Mouse (Mus musculus): ENCODE measurements around the gene Tex33.

Tex33 gene

GRCm38 (mm10) chr15:78395478-78395962 is at the start of gene Tex33:
TSS of gene Tex33 (minus strand) at chr15:78395912.
- DNase-seq: no peak

DNA sequence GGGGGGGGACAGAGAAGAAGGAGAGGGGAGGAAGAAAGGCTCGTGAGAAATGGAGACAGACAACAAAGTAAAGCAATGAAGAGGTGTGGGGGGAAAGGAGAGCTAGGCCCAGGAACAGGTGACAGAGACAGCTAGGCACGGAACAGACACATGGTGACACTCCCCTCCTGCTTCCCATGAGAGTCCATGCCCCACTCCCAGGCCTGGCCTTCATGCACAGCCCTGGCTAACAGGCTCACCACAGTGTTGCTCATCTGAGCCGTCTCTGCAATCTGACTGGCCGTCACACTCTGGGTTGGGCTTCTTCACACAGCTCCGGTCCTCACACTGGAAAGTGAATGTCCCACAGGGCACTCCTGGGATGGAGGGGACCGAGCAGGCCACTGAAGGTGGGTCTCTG is 48.1 kb upstream of the Tex33 start:
- DNase-seq: no peak

DNA sequence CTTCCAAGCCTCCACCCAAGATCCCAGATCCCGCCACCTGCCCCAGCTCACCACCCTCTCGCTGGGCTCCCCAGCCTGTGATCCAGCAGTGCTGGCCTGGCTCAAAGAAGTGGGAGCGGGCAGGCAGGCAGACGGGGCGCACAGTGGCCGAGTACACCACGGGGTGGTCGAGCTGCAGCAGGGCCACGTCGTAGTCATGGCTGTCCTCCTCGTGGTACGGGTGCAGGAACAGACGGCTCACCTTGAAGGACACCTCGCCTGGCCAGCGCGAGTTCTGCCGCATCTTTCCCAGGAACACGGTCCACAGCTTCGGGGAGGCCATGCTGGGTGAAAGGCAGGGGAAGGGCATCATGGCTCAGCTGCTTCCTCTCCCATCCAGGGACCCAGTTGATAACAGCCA is 46.5 kb upstream of the Tex33 start:
- no peak for DNase-seq

DNA sequence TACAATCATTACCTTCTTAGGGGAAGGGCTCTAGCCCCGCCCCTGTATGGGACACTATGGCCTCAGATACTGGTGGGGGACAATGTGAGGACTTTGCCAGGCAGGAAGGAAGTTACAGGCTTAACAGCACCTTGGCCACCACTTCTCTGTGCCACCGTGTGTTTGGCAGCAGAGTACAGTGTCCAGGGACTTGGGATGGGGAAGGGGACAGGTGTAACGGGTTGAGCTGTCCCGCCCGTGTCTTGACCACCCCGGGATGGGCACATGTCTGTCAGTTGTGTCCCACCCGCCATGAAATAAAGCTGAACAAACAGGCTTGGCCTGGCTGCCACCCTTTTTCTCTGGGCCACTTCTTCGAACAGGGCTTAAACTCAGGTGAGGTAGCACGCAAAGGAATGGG is 43.3 kb upstream of the Tex33 start:
- DNase-seq: no peak

DNA sequence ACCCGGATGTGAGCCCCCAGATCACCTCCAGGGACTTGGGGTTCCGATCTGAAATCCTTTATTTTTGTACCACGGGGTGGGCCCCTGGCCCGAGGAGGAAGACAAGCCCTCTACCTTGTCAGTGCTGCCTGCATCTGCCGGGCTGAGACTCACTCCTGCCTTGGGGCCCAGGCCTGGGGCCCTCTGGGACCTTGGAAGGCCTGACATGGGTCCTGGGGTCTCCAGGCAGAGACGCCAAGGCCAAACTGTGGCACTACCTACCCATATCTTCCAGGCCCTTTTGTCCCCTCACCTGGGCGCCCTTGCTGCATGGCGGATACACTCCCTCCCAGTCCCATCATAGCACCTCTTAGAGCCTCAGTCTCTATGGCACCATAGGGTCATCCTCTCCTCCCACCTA is 42.8 kb upstream of the Tex33 start:
- DNase-seq: no peak

DNA sequence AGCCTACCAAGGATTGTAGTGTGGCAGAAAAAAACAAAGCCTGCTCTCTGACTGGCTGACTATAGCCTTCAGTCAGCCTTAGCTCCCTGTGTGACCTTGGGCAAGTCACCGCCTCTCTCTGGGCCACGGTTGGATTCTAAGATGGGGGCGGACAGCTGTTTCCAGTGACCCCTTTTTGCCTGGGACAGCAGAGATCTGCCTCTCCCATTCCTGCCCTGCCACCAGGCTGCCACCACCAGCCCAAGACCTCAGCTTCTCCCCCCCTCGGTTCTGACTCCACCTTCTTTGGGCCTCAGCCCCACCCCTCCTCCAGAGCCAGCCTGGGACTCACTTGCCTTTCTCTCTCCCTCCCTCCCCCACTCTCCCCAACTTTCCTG is 42.3 kb upstream of the Tex33 start:
- DNase-seq: no peak

- peak; percentile 37 to 45 for DNase-seq
Observed at GRCm38 (mm10) chr15:78437237-78438017, 41.7 kb upstream of the Tex33 start.

- DNase-seq: peak; percentile 82 to 88
Observed at GRCm38 (mm10) chr15:78436380-78437192, 40.9 kb upstream of the Tex33 start.

GRCm38 (mm10) chr15:78435681-78436080 is 40.0 kb upstream of the Tex33 start:
- no peak for DNase-seq

GRCm38 (mm10) chr15:78434896-78435520 is 39.3 kb upstream of the Tex33 start:
- DNase-seq: no peak

DNA sequence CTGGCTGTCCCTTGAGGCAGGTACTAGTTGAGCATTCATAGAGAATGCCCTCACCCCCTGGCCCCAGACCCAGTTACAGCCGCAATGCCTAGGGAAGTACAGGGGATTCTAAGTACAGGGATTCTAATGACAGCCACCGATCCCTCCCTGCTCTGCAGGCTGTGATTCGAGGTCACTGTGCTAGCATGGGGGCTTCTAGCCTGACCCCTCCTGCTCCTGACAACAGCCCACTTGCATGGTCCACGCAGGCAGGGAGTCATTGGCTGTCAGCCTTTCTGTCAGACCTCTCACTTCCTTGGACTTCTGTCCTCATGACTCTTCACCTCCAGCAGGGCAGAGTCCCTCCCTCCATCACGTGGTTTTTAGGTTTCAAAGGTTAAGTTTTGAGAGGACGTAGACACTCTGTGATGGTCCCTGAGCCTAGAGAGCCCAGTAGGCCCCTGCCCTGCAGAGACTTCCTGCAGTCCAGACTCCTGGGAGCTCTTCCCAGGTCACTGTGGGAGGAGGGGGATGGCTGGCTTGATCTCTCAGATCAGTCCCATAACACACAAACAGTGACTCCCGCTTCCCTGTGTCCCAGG is 35.9 kb upstream of the Tex33 start:
- no peak for DNase-seq

- no peak for DNase-seq
Observed at GRCm38 (mm10) chr15:78430874-78431273, 35.2 kb upstream of the Tex33 start.

DNA sequence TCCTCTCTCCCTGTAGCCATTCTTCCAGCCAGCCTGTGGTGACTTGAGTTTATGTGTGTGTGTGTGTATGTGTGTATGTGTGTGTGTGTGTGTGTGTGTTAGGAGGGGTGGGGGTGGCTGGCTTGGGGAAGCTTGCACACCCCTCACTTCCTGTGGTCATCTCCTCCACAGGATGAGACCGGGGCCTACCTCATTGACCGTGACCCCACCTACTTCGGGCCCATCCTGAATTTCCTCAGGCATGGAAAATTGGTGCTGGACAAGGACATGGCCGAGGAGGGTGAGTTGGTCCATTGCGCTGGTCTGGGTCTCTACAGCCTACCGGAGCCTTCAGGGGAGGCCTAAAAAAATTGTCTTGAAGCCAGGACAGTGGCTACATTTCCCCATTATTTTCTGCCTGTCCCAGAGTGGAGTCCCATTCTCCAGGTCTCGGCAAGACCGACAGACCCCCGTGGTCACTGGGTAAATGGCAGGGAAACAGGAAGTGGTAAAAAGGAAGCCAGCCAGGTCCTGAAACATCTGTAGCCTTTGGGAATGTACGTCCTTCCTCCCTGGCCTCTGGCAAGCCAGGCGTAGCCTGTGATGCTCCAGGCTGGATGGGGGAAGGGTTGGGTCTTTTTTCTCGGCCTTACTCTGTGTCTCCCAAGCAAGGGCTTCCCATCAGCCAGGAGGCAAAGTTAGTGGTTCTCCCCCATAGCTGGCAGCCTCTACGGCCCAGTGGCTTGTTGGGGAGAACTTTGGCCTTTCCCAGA is 34.3 kb upstream of the Tex33 start:
- DNase-seq: no peak

DNA sequence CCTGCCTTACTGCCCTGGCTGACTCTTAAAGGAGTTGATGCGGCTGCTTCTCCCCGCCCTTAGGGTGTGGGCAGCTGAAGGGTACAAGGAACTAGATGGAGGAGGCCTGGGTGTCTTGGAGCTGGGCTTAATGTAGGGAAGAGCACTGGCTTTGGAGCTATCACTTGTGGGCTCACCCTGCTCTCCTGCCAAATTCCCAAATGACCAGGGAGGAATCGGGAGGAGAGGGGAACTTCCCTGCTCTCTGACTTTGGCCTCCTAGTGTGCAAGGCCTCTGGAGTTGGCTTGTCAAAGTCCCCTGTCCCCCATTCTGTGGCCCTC is 33.4 kb upstream of the Tex33 start:
- DNase-seq: no peak

DNA sequence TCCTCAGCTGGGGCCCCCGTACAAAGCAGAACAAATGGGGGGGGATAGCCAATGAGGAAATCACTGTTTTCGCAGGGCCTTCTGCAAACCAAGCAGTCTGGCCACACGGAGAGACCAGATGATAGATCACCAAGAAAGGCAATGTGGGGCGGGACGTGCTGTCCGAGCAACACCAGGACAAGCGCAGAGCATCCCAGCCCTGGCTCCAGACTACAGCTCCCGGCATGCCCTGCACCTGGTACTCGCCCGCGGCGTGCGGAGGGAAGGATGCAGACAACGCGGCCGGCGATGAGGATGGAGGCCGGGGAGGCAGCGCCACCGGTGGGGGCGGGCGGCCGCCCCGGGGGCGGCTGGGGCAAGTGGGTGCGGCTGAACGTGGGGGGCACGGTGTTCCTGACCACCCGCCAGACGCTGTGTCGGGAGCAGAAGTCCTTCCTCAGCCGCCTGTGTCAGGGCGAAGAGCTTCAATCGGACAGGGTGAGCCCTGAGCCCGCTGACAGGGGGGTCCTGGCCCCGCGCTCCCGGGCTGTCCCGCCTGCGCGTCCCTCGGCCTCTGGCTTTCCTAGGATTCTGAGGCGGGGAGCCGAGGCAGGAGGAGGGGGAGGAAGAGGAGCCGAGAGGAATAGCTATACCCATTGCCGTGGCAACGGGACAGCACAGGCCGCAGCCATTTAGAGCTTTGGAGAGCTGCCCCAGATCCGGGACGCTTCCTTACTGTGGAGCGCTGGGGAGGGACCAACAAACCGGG is 32.9 kb upstream of the Tex33 start, which contains the start of gene Kctd17:
Gene Kctd17 (plus strand): TSS at position 174 of the 748 bp plus-strand sequence.
- DNase-seq: peak; percentile 66 to 71

GRCm38 (mm10) chr15:78425230-78425629 is 29.5 kb upstream of the Tex33 start:
- no peak for DNase-seq

GRCm38 (mm10) chr15:78424507-78424906 is 28.8 kb upstream of the Tex33 start:
- DNase-seq: peak; percentile 77 to 85

GRCm38 (mm10) chr15:78422046-78422956 is 26.6 kb upstream of the Tex33 start:
- DNase-seq: peak; percentile 80 to 89

- no peak for DNase-seq
Observed at GRCm38 (mm10) chr15:78420395-78420794, 24.7 kb upstream of the Tex33 start.

DNA sequence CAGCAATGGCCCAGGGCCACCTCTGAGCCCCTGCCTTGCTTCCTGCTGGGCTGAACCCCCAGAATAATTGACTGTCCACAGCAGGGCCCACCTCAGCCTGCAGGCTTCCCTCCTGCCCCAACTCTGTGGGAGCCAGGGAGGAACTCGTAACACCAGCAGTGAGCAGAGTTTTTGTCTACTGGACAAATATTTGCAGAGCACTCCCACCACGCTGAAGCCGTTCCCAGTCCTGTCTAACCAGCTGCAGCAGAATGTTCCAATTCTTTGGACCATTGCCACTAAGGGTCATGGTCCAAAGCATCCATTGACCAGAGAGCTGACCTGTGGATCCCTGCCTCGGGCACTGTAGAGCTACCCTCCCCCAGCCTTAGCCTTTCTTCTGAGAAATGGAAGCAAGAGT is 21.2 kb upstream of the Tex33 start:
- DNase-seq: peak; percentile 62 to 81

DNA sequence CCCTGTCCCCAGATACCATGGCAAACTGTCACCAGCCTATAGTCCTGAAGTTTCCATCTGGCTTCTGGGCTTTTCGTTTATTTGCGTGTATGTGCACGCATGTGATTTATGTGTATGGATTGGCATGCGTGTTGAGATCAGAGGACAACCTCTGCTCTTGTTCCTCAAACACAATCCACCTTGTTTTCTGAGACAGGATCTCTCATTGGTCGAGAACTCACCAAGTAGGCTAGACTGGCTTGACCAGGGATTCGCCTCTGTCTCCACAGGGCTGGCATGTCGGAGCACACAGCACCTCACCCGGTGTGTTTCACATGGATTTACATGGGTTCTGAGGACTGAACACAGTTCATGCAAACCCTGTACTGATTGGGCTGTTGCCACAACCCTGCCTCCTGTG is 18.4 kb upstream of the Tex33 start:
- no peak for DNase-seq

Data from lung, adult 18-20 months (tissue).